9 mouse cellular contexts compared by ENCODE assay signal in genomic region chr8:123145279-123145678, GRCm38 (mm10). TPM values are rescaled to one million over a fixed set of nuclear protein-coding genes. Genes with fewer than 3 reads are reported as not detected.
DNase-seq lines count a peak whose midpoint lies in the region; ATAC-seq and TF ChIP-seq lines count a peak whose summit lies in the region.
"Had no signal": no experiment of that assay in that cellular context is flagged by ENCODE, and none has a peak within 500 bp of the region (broad histone marks: within the 10 kb centered on the region; RNA-seq: fewer than 3 reads in every experiment).

No protein-coding gene starts in this region.

- H3K9ac ChIP-seq in hindbrain, postnatal 0 days (replicated peaks; ENCODE audit: low read length): no peak overlapping the region
- no peak overlapping the region for H3K9ac ChIP-seq in hindbrain, embryonic 14.5 days
- no peak overlapping the region for H3K9ac ChIP-seq in MEL (ENCODE audit: control insufficient read depth, low read depth, low read length, poor library complexity, severe bottlenecking)
- H3K9ac ChIP-seq in embryonic facial prominence, embryonic 12.5 days: no peak overlapping the region
- H3K9ac ChIP-seq: limb, embryonic 12.5 days had no signal

- no peaks in the 10 kb centered on the region for H3K36me3 ChIP-seq in hindbrain, postnatal 0 days (ENCODE audit: insufficient read depth, low read length)
- no peaks in the 10 kb centered on the region for H3K36me3 ChIP-seq in hindbrain, embryonic 14.5 days (replicated peaks; ENCODE audit: control insufficient read depth, insufficient read depth)
- H3K36me3 ChIP-seq in MEL (ENCODE audit: control insufficient read depth in 1 of 2, insufficient read depth in 2 of 2, low read length in 2 of 2): no peaks in the 10 kb centered on the region
- H3K36me3 ChIP-seq in embryonic facial prominence, embryonic 12.5 days: no peaks in the 10 kb centered on the region
- H3K36me3 ChIP-seq in limb, embryonic 10.5 days: no peaks in the 10 kb centered on the region
- no peaks in the 10 kb centered on the region for H3K36me3 ChIP-seq in forebrain, embryonic 10.5 days (replicated peaks)
- H3K36me3 ChIP-seq: limb, embryonic 12.5 days had no signal

- peak; percentile 37 for TF ChIP-seq RAD21 in MEL (IDR thresholded peaks at IDR 0.05; ENCODE audit: low read depth, low read length)

- no peak for TF ChIP-seq POLR2A in MEL (IDR thresholded peaks at IDR 0.05; ENCODE audit: control insufficient read depth in 1 of 2, insufficient read depth in 1 of 2, low read depth in 1 of 2, low read length in 2 of 2, poor library complexity in 1 of 2)

- H3K79me2 ChIP-seq in MEL (ENCODE audit: control insufficient read depth, insufficient read depth, low read length, poor library complexity): no peaks in the 10 kb centered on the region

- no peak overlapping the region for H3K4me2 ChIP-seq in hindbrain, postnatal 0 days (ENCODE audit: low read depth, low read length)
- no peak overlapping the region for H3K4me2 ChIP-seq in hindbrain, embryonic 14.5 days (replicated peaks)
- H3K4me2 ChIP-seq in embryonic facial prominence, embryonic 12.5 days (replicated peaks): no peak overlapping the region
- H3K4me2 ChIP-seq: limb, embryonic 12.5 days had no signal

- no peaks in the 10 kb centered on the region for H3K9me3 ChIP-seq in hindbrain, postnatal 0 days (ENCODE audit: low read length)
- H3K9me3 ChIP-seq in hindbrain, embryonic 14.5 days (ENCODE audit: control insufficient read depth, low read length): no peaks in the 10 kb centered on the region
- no peaks in the 10 kb centered on the region for H3K9me3 ChIP-seq in MEL (replicated peaks; ENCODE audit: insufficient read depth, low read length)
- no peaks in the 10 kb centered on the region for H3K9me3 ChIP-seq in embryonic facial prominence, embryonic 12.5 days
- no peaks in the 10 kb centered on the region for H3K9me3 ChIP-seq in limb, embryonic 10.5 days (replicated peaks)
- no peaks in the 10 kb centered on the region for H3K9me3 ChIP-seq in forebrain, embryonic 10.5 days
- H3K9me3 ChIP-seq: limb, embryonic 12.5 days had no signal

- H3K27ac ChIP-seq in hindbrain, postnatal 0 days: no peak overlapping the region
- H3K27ac ChIP-seq in hindbrain, embryonic 14.5 days: no peak overlapping the region
- no peak overlapping the region for H3K27ac ChIP-seq in MEL (ENCODE audit: control insufficient read depth, low read depth, low read length)
- H3K27ac ChIP-seq in embryonic facial prominence, embryonic 12.5 days: 0 out of 2 replicates have a peak overlapping the region, but pooled peaks have one; percentile 6
- H3K27ac ChIP-seq in limb, embryonic 10.5 days: no peak overlapping the region
- H3K27ac ChIP-seq in forebrain, embryonic 10.5 days: no peak overlapping the region
- H3K27ac ChIP-seq: limb, embryonic 12.5 days had no signal

- no peak for TF ChIP-seq EP300 in MEL (IDR thresholded peaks at IDR 0.05; ENCODE audit: low read depth in 1 of 2, low read length in 2 of 2)

- no peak overlapping the region for H3K4me3 ChIP-seq in hindbrain, postnatal 0 days (ENCODE audit: low read length)
- no peak overlapping the region for H3K4me3 ChIP-seq in hindbrain, embryonic 14.5 days (replicated peaks; ENCODE audit: low read length)
- no peak overlapping the region for H3K4me3 ChIP-seq in MEL (ENCODE audit: control insufficient read depth in 1 of 2, insufficient read depth in 1 of 2, low read depth in 2 of 2, low read length in 2 of 2)
- no peak overlapping the region for H3K4me3 ChIP-seq in embryonic facial prominence, embryonic 12.5 days
- H3K4me3 ChIP-seq in limb, embryonic 10.5 days: no peak overlapping the region
- no peak overlapping the region for H3K4me3 ChIP-seq in forebrain, embryonic 10.5 days
- H3K4me3 ChIP-seq: limb, embryonic 12.5 days had no signal

- 0 out of 2 replicates have a peak, but pooled peaks have one; percentile 21 for TF ChIP-seq CTCF in hindbrain, postnatal 0 days (IDR thresholded peaks at IDR 0.05; ENCODE audit: low read depth)
- TF ChIP-seq CTCF in MEL (IDR thresholded peaks at IDR 0.05 in 2 of 3, conservative IDR thresholded peaks at IDR 0.05 in 1 of 3; ENCODE audit: control insufficient read depth in 1 of 3, insufficient read depth in 1 of 3, low read depth in 2 of 3, low read length in 3 of 3, poor library complexity in 1 of 3, severe bottlenecking in 1 of 3): peak; percentile 25 to 61 (median 55); a peak in 5 of 6 replicates

- no peak for DNase-seq in hindbrain, postnatal 0 days (ENCODE audit: low spot score)
- DNase-seq in hindbrain, embryonic 14.5 days (ENCODE audit: low spot score): no peak
- DNase-seq in MEL (ENCODE audit: low read depth, low spot score): peak; percentile 32
- DNase-seq in limb, embryonic 10.5 days (ENCODE audit: low spot score): peak; percentile 57
- DNase-seq in cerebellum, adult 11 months: no peak
- no peak for DNase-seq in layer of hippocampus, adult 9-10 months (ENCODE audit: low spot score)
- no peak for DNase-seq in forebrain, embryonic 10.5 days (ENCODE audit: extremely low spot score, low spot score)

- H3K27me3 ChIP-seq in hindbrain, postnatal 0 days (ENCODE audit: insufficient read depth, low read length): no peaks in the 10 kb centered on the region
- no peaks in the 10 kb centered on the region for H3K27me3 ChIP-seq in hindbrain, embryonic 14.5 days (ENCODE audit: control insufficient read depth, insufficient read depth, low read length)
- H3K27me3 ChIP-seq in MEL (ENCODE audit: control insufficient read depth in 1 of 2, insufficient read depth in 2 of 2, low read length in 2 of 2): peaks cover 1 to 4% of the 10 kb centered on the region in 2 experiments
- H3K27me3 ChIP-seq in embryonic facial prominence, embryonic 12.5 days: no peaks in the 10 kb centered on the region
- no peaks in the 10 kb centered on the region for H3K27me3 ChIP-seq in limb, embryonic 10.5 days (ENCODE audit: low read depth, poor library complexity, severe bottlenecking)
- no peaks in the 10 kb centered on the region for H3K27me3 ChIP-seq in forebrain, embryonic 10.5 days (ENCODE audit: poor library complexity, severe bottlenecking)
- H3K27me3 ChIP-seq: limb, embryonic 12.5 days had no signal

- 61% methylated on average over 6 of the region's 6 CpGs for WGBS in hindbrain, postnatal 0 days
- 63% methylated on average over 6 of the region's 6 CpGs for WGBS in hindbrain, embryonic 14.5 days
- WGBS in embryonic facial prominence, embryonic 12.5 days: 50% methylated on average over 6 of the region's 6 CpGs
- 47% methylated on average over 6 of the region's 6 CpGs for WGBS in limb, embryonic 10.5 days
- 55% methylated on average over 6 of the region's 6 CpGs for WGBS in forebrain, embryonic 10.5 days

- no peak for ATAC-seq in hindbrain, postnatal 0 days
- no peak for ATAC-seq in hindbrain, embryonic 14.5 days (ENCODE audit: low FRiP score)
- no peak for ATAC-seq in embryonic facial prominence, embryonic 12.5 days (ENCODE audit: insufficient number of reproducible peaks, insufficient read depth, low FRiP score, low TSS enrichment)

- H3K4me1 ChIP-seq in hindbrain, postnatal 0 days (ENCODE audit: insufficient read depth, low read length): no peaks in the 10 kb centered on the region
- no peaks in the 10 kb centered on the region for H3K4me1 ChIP-seq in hindbrain, embryonic 14.5 days (replicated peaks; ENCODE audit: control insufficient read depth, insufficient read depth, low read length)
- H3K4me1 ChIP-seq in MEL (ENCODE audit: control insufficient read depth in 1 of 2, insufficient read depth in 2 of 2, low read length in 2 of 2): no peaks in the 10 kb centered on the region
- 0 out of 2 replicates have a peak, but pooled peaks cover 4% of the 10 kb centered on the region for H3K4me1 ChIP-seq in embryonic facial prominence, embryonic 12.5 days
- no peaks in the 10 kb centered on the region for H3K4me1 ChIP-seq in limb, embryonic 10.5 days
- H3K4me1 ChIP-seq in forebrain, embryonic 10.5 days: no peaks in the 10 kb centered on the region

RNA-seq across cellular contexts. Expression of gene Sult5a1, which starts 12.8 kb away (rescaled TPM):
- total RNA-seq in hindbrain, postnatal 0 days (2014; rRNA removed): 2.9 and 3.7 TPM in 2 replicates
- 2.7 and 2.9 TPM in 2 replicates for polyA plus RNA-seq in hindbrain, postnatal 0 days (2015; fragmentation: Nextera tagmentation; extraction: Ambion mirVana)
- 1.3 and 3.0 TPM in 2 replicates for polyA plus RNA-seq in hindbrain, embryonic 14.5 days (2014; fragmentation: Nextera tagmentation; extraction: Ambion mirVana)
- 0.15 TPM in 1 of 2 replicates, not detected in the other for total RNA-seq in MEL (2012; rRNA removed)
- not detected for polyA plus RNA-seq in MEL (2012; ENCODE audit: insufficient read depth in 1 of 2, insufficient read length in 2 of 2, low read depth in 1 of 2, low replicate concordance in 2 of 2, missing spikeins in 1 of 2)
- 19.2 and 24.1 TPM in 2 replicates for polyA plus RNA-seq in embryonic facial prominence, embryonic 12.5 days (2016; fragmentation: Nextera tagmentation; extraction: Ambion mirVana)
- 4.6 and 5.2 TPM in 2 replicates for polyA plus RNA-seq in limb, embryonic 10.5 days (2016; fragmentation: Nextera tagmentation; extraction: Ambion mirVana)
- polyA plus RNA-seq in forebrain, embryonic 10.5 days (2016; fragmentation: Nextera tagmentation; extraction: Ambion mirVana): 2.2 and 2.7 TPM in 2 replicates

RNA-seq across cellular contexts. Expression of gene Cpne7, which starts 28.1 kb away (rescaled TPM):
- total RNA-seq in hindbrain, postnatal 0 days (2014; rRNA removed): 16.5 and 21.2 TPM in 2 replicates
- polyA plus RNA-seq in hindbrain, postnatal 0 days (2015; fragmentation: Nextera tagmentation; extraction: Ambion mirVana): 11.9 and 13.4 TPM in 2 replicates
- polyA plus RNA-seq in hindbrain, embryonic 14.5 days (2014; fragmentation: Nextera tagmentation; extraction: Ambion mirVana): 2.2 and 3.3 TPM in 2 replicates
- 2.2 and 3.5 TPM in 2 replicates for total RNA-seq in MEL (2012; rRNA removed)
- 1 to 10 TPM in 1 of 2 experiments, not detected in 1; 4.5 TPM for polyA plus RNA-seq in MEL (2012; ENCODE audit: insufficient read depth in 1 of 2, insufficient read length in 2 of 2, low read depth in 1 of 2, low replicate concordance in 2 of 2, missing spikeins in 1 of 2)
- 0.59 and 1.4 TPM in 2 replicates for polyA plus RNA-seq in embryonic facial prominence, embryonic 12.5 days (2016; fragmentation: Nextera tagmentation; extraction: Ambion mirVana)
- polyA plus RNA-seq in limb, embryonic 10.5 days (2016; fragmentation: Nextera tagmentation; extraction: Ambion mirVana): 1.2 TPM in 2 replicates
- 0.94 and 1.3 TPM in 2 replicates for polyA plus RNA-seq in forebrain, embryonic 10.5 days (2016; fragmentation: Nextera tagmentation; extraction: Ambion mirVana)

RNA-seq across cellular contexts. Expression of gene Dpep1, which starts 40.8 kb away (rescaled TPM):
- total RNA-seq in hindbrain, postnatal 0 days (2014; rRNA removed): 1.2 and 1.8 TPM in 2 replicates
- 0.84 and 1.0 TPM in 2 replicates for polyA plus RNA-seq in hindbrain, postnatal 0 days (2015; fragmentation: Nextera tagmentation; extraction: Ambion mirVana)
- polyA plus RNA-seq in hindbrain, embryonic 14.5 days (2014; fragmentation: Nextera tagmentation; extraction: Ambion mirVana): 0.25 and 0.34 TPM in 2 replicates
- total RNA-seq in MEL (2012; rRNA removed): not detected in 2 replicates
- polyA plus RNA-seq in MEL (2012; ENCODE audit: insufficient read depth in 1 of 2, insufficient read length in 2 of 2, low read depth in 1 of 2, low replicate concordance in 2 of 2, missing spikeins in 1 of 2): not detected
- 1.6 and 2.3 TPM in 2 replicates for polyA plus RNA-seq in embryonic facial prominence, embryonic 12.5 days (2016; fragmentation: Nextera tagmentation; extraction: Ambion mirVana)
- 7.8 and 8.4 TPM in 2 replicates for polyA plus RNA-seq in limb, embryonic 10.5 days (2016; fragmentation: Nextera tagmentation; extraction: Ambion mirVana)
- 10.1 and 11.4 TPM in 2 replicates for polyA plus RNA-seq in forebrain, embryonic 10.5 days (2016; fragmentation: Nextera tagmentation; extraction: Ambion mirVana)

RNA-seq across cellular contexts. Expression of gene Rpl13, which starts 43.1 kb away (rescaled TPM):
- 2,723 and 2,758 TPM in 2 replicates for total RNA-seq in hindbrain, postnatal 0 days (2014; rRNA removed)
- polyA plus RNA-seq in hindbrain, postnatal 0 days (2015; fragmentation: Nextera tagmentation; extraction: Ambion mirVana): 808 and 861 TPM in 2 replicates
- polyA plus RNA-seq in hindbrain, embryonic 14.5 days (2014; fragmentation: Nextera tagmentation; extraction: Ambion mirVana): 766 and 865 TPM in 2 replicates
- total RNA-seq in MEL (2012; rRNA removed): 2,918 and 3,113 TPM in 2 replicates
- polyA plus RNA-seq in MEL (2012; ENCODE audit: insufficient read depth in 1 of 2, insufficient read length in 2 of 2, low read depth in 1 of 2, low replicate concordance in 2 of 2, missing spikeins in 1 of 2): 1,000 to 10,000 TPM in 1 of 2 experiments, not detected in 1; 1,306 TPM
- 1,455 and 1,462 TPM in 2 replicates for polyA plus RNA-seq in embryonic facial prominence, embryonic 12.5 days (2016; fragmentation: Nextera tagmentation; extraction: Ambion mirVana)
- polyA plus RNA-seq in limb, embryonic 10.5 days (2016; fragmentation: Nextera tagmentation; extraction: Ambion mirVana): 1,397 and 1,583 TPM in 2 replicates
- polyA plus RNA-seq in forebrain, embryonic 10.5 days (2016; fragmentation: Nextera tagmentation; extraction: Ambion mirVana): 1,382 and 1,410 TPM in 2 replicates

Comparison
In these comparisons a context has a peak if more than half of its experiments do, and no peak if none do; other contexts are left out.
1. DNase-seq: peak in MEL (single experiment) and limb, embryonic 10.5 days (single experiment); none in hindbrain, postnatal 0 days (single experiment), hindbrain, embryonic 14.5 days (single experiment), cerebellum, adult 11 months (single experiment), layer of hippocampus, adult 9-10 months (single experiment) and forebrain, embryonic 10.5 days (single experiment).